Mouse (Mus musculus): ENCODE measurements around the gene Bex3. TPM values are rescaled to one million over a fixed set of nuclear protein-coding genes. Genes with fewer than 3 reads are reported as not detected.
"Not testable (repeated sequence)": the region's sequence is repeated elsewhere in the genome, so short reads cannot be mapped to it uniquely, and the experiment has no call there.

Gene Bex3
- total RNA-seq (2014; rRNA removed) (263 and 314 TPM in 2 replicates), polyA plus RNA-seq (2015; fragmentation: Nextera tagmentation; extraction: Ambion mirVana) (900 and 904 TPM in 2 replicates)

- H3K4me1 ChIP-seq (ENCODE audit: insufficient read depth, low read length); H3K36me3 ChIP-seq (ENCODE audit: insufficient read depth, low read length); H3K9me3 ChIP-seq (ENCODE audit: low read length); H3K27me3 ChIP-seq (ENCODE audit: insufficient read depth, low read length): not testable (repeated sequence)
- Histone ChIP-seq H3K4me2 (ENCODE audit: low read depth, low read length) (peak within 1 kb of the TSS; percentile 55), H3K4me3 (ENCODE audit: low read length) (peak within 1 kb of the TSS; percentile 39), H3K27ac (peak within 1 kb of the TSS; percentile 75), H3K9ac (replicated peaks; ENCODE audit: low read length) (peak within 1 kb of the TSS; percentile 52)
- WGBS: 77% methylated on average over 4 of the region's 30 CpGs
- DNase-seq (ENCODE audit: low spot score) (peak; percentile 2), ATAC-seq (peak; percentile 98)
Observed at GRCm38 (mm10) chrX:136269743-136270392, at the start of gene Bex3. Gene Bex3 (plus strand): TSS chrX:136270253.

- DNase-seq (ENCODE audit: low spot score) (no peak), ATAC-seq (no peak)
- Histone ChIP-seq H3K4me2 (ENCODE audit: low read depth, low read length) (no peak overlapping the region), H3K4me3 (ENCODE audit: low read length) (no peak overlapping the region), H3K9ac (replicated peaks; ENCODE audit: low read length) (no peak overlapping the region), H3K27ac (no peak overlapping the region), H3K4me1 (ENCODE audit: insufficient read depth, low read length) (no peaks in the 10 kb centered on the region), H3K9me3 (ENCODE audit: low read length) (no peaks in the 10 kb centered on the region), H3K27me3 (ENCODE audit: insufficient read depth, low read length) (no peaks in the 10 kb centered on the region), H3K36me3 (ENCODE audit: insufficient read depth, low read length) (no peaks in the 10 kb centered on the region)
- TF ChIP-seq CTCF (IDR thresholded peaks at IDR 0.05; ENCODE audit: low read depth): no peak
- 75% methylated on average over 6 of the region's 6 CpGs for WGBS
Observed at GRCm38 (mm10) chrX:136223714-136224113, 46.3 kb upstream of the Bex3 start.

DNA sequence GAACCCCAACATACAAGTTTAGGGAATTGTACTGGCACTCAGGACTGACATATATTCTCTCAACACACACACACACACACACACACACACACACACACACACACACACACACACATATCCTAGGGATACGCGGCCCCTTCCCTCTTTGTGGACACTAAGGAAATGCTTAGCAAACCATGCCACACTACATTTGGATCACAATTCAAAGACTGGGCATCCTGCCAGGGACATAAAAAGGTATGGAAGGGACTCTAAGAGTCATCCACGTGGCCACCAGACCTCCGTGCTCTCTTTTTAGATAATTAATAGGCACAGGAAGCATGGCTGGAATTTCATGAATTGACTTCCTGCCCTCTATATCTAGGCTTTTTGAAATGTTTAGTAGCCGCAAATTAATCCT is 42.3 kb upstream of the Bex3 start:
- Histone ChIP-seq H3K27me3 (ENCODE audit: insufficient read depth, low read length) (no peaks in the 10 kb centered on the region), H3K4me1 (ENCODE audit: insufficient read depth, low read length) (no peaks in the 10 kb centered on the region), H3K36me3 (ENCODE audit: insufficient read depth, low read length) (no peaks in the 10 kb centered on the region), H3K9me3 (ENCODE audit: low read length) (no peaks in the 10 kb centered on the region), H3K9ac (replicated peaks; ENCODE audit: low read length) (no peak overlapping the region), H3K4me3 (ENCODE audit: low read length) (no peak overlapping the region), H3K27ac (no peak overlapping the region), H3K4me2 (ENCODE audit: low read depth, low read length) (no peak overlapping the region)
- no peak for ATAC-seq
- 63% methylated on average over 5 of the region's 5 CpGs for WGBS
- no peak for TF ChIP-seq CTCF (IDR thresholded peaks at IDR 0.05; ENCODE audit: low read depth)
- DNase-seq (ENCODE audit: low spot score): no peak

DNA sequence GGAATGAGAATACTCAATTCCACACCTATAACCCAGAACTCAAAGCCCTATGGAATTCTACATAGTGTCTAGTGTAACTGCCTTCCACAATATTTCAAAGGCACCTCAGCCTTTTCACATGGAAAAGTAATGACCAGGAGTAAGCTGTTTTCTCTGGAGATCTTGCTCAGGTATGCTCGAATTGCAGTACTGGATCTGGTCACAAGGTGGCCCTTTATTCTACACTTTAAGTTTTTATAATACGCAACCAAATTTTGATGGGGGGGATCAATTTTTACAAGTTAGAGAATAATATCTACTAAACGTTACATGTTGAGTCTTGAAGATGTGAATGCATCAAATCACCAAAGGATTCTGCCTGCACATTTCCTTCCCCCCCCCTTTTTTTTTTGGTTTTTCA is 31.9 kb upstream of the Bex3 start:
- Histone ChIP-seq H3K27me3 (ENCODE audit: insufficient read depth, low read length) (no peaks in the 10 kb centered on the region), H3K36me3 (ENCODE audit: insufficient read depth, low read length) (no peaks in the 10 kb centered on the region), H3K4me2 (ENCODE audit: low read depth, low read length) (no peak overlapping the region), H3K27ac (no peak overlapping the region), H3K4me3 (ENCODE audit: low read length) (no peak overlapping the region), H3K9ac (replicated peaks; ENCODE audit: low read length) (no peak overlapping the region), H3K4me1 (ENCODE audit: insufficient read depth, low read length) (no peaks in the 10 kb centered on the region), H3K9me3 (ENCODE audit: low read length) (no peaks in the 10 kb centered on the region)
- peak; percentile 61 for TF ChIP-seq CTCF (IDR thresholded peaks at IDR 0.05; ENCODE audit: low read depth)
- 54% methylated on average over 3 of the region's 3 CpGs for WGBS
- ATAC-seq (no peak), DNase-seq (ENCODE audit: low spot score) (peak; percentile 74)

GRCm38 (mm10) chrX:136243181-136243580 is 26.9 kb upstream of the Bex3 start:
- no peaks in the 10 kb centered on the region for H3K9me3 ChIP-seq (ENCODE audit: low read length)
- 0 out of 2 replicates have a peak overlapping the region, but pooled peaks have one; percentile 55 for H3K4me2 ChIP-seq (ENCODE audit: low read depth, low read length)
- H3K4me3 ChIP-seq (ENCODE audit: low read length): no peak overlapping the region
- DNase-seq (ENCODE audit: low spot score): no peak
- H3K27me3 ChIP-seq (ENCODE audit: insufficient read depth, low read length): no peaks in the 10 kb centered on the region
- WGBS: 87% methylated on average over 2 of the region's 2 CpGs
- no peak for ATAC-seq
- H3K27ac ChIP-seq: no peak overlapping the region
- no peak for TF ChIP-seq CTCF (IDR thresholded peaks at IDR 0.05; ENCODE audit: low read depth)
- H3K9ac ChIP-seq (replicated peaks; ENCODE audit: low read length): no peak overlapping the region
- H3K4me1 ChIP-seq (ENCODE audit: insufficient read depth, low read length): no peaks in the 10 kb centered on the region
- no peaks in the 10 kb centered on the region for H3K36me3 ChIP-seq (ENCODE audit: insufficient read depth, low read length)

DNA sequence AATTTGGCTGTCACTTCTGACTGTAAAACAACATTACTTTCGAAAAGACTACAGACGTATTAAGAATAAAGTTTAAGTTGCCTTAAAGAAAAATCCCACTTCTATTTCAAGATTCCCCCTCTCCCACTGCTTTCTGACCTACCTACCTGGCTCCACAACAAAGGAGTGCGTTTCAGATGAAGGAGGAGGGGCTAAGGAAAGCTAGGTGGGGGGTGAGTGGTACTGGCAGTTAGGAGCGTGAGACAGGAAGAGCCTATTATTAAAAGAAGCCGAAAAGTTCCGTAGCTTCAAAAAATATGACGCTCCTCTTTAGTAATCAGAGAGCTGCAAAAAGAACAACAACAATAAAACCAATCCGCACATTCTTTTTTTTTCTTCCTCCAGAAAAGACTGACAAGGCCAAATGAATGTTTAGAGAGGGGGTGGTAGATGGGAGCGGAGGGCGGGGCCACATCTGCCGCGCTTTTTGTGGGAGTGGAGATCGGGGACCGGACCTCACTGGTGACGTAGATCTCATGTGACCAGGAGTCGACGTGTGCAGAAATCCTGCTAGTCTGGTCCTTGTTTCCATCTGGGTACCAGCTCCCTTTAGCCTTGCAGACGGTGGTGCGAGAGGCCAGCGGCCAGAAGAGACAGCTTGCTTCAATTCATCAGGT is 25.4 kb upstream of the Bex3 start, which contains the start of gene Tceal9:
Gene Tceal9, plus strand, starts transcription at position 506 of the 656 bp plus-strand sequence.
- TF ChIP-seq CTCF (IDR thresholded peaks at IDR 0.05; ENCODE audit: low read depth): no peak
- Histone ChIP-seq H3K36me3 (ENCODE audit: insufficient read depth, low read length) (no peaks in the 10 kb centered on the region), H3K4me1 (ENCODE audit: insufficient read depth, low read length) (no peaks in the 10 kb centered on the region), H3K4me2 (ENCODE audit: low read depth, low read length) (peak within 1 kb of the TSS; percentile 55), H3K9me3 (ENCODE audit: low read length) (no peaks in the 10 kb centered on the region), H3K9ac (replicated peaks; ENCODE audit: low read length) (peak within 1 kb of the TSS; percentile 63), H3K27me3 (ENCODE audit: insufficient read depth, low read length) (no peaks in the 10 kb centered on the region), H3K27ac (peak within 1 kb of the TSS; percentile 71), H3K4me3 (ENCODE audit: low read length) (peak within 1 kb of the TSS; percentile 52)
- peak; percentile 89 for DNase-seq (ENCODE audit: low spot score)
- peak; percentile 94 for ATAC-seq
- 27% methylated on average over 20 of the region's 20 CpGs for WGBS
